Mouse (Mus musculus): ENCODE measurements around the gene Map2k5. TPM values are rescaled to one million over a fixed set of nuclear protein-coding genes. Genes with fewer than 3 reads are reported as not detected.
A peak's percentile ranks its signal among the peaks of the same experiment; 100 is the strongest.

Gene Map2k5
- total and polyA plus RNA-seq, 2 experiments from 2014 or later, result 19.6 to 33.1 TPM

DNA sequence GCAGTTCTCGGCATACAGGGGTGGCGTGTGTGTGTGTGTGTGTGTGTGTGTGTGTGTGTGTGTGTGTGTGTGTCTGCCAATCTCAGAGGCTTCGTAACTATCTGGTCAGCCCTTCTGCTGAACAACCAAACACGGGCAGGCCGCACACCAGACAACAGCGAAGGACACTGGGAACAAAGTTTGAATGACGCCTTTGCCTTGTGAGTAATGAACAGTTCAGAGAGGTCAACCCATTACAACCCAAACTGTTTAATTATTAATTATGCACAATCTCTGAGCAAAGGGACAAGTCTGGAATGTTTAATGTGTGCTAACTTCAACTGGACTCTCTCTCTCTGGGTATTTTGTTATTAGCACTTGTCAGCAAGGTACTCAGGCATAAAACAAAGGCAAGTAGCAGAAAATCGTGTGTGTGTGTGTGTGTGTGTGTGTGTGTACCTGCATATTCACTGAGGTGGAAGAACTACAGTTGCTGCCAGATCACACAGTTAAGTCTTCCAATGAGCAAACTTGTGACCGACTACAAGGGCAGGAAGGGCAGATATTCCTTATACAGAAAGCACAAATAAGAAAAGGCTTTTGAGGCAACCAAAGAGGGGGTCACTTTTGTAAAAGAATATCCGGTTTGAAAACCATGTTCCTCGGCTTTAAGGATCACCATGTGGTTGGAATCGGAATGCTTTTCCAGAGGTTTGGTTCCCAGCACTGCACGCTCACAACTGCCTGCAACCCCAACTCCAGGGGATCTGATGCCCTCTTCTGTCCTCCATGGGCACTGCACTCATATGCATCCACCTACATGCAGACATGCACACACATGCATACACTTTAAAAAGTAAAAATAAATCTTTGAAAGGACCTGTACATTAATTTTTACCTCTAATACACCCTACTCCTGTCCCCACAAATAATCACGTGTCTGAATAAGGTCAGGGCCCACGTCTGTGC lies 176.1 kb downstream of the Map2k5 start:
- H3K4me1 ChIP-seq (ENCODE audit: insufficient read depth, low read length), result no peaks in the 10 kb centered on the region
- H3K4me3 ChIP-seq (ENCODE audit: low read length), result no peak overlapping the region
- no peaks in the 10 kb centered on the region for H3K9me3 ChIP-seq (ENCODE audit: low read length)
- TF ChIP-seq CTCF (IDR thresholded peaks at IDR 0.05; ENCODE audit: low read depth), result 0 out of 2 replicates have a peak, but pooled peaks have one; percentile 6
- WGBS, result 85% methylated on average over 15 of the region's 15 CpGs
- DNase-seq (ENCODE audit: low spot score) (no peak), ATAC-seq (no peak)
- H3K9ac ChIP-seq (replicated peaks; ENCODE audit: low read length), result no peak overlapping the region
- no peaks in the 10 kb centered on the region for H3K27me3 ChIP-seq (ENCODE audit: insufficient read depth, low read length)
- H3K27ac ChIP-seq, result no peak overlapping the region
- H3K4me2 ChIP-seq (ENCODE audit: low read depth, low read length), result no peak overlapping the region
- H3K36me3 ChIP-seq (ENCODE audit: insufficient read depth, low read length), result no peaks in the 10 kb centered on the region

DNA sequence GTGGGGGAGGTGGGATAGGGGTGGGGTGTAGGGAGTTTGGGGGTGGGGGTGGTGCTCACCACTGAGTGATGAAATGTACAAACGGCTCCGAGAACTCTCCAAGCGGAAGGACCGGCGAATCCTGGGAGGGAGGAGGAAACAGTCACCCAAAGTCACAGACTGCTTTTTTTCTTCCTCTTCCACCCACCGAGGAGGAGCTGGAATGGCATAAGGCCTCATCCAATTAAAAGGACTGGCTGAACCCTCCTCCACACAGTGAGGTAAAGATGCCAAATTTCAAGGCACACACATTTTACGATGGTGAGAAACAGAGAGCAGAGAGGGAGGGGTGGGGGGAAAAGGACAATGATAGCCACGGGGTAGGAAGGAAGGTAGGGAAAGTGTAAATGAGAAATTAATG lies 180.4 kb downstream of the Map2k5 start:
- 0 out of 2 replicates have a peak overlapping the region, but pooled peaks have one; percentile 11 for H3K4me2 ChIP-seq (ENCODE audit: low read depth, low read length)
- DNase-seq (ENCODE audit: low spot score), result no peak

DNA sequence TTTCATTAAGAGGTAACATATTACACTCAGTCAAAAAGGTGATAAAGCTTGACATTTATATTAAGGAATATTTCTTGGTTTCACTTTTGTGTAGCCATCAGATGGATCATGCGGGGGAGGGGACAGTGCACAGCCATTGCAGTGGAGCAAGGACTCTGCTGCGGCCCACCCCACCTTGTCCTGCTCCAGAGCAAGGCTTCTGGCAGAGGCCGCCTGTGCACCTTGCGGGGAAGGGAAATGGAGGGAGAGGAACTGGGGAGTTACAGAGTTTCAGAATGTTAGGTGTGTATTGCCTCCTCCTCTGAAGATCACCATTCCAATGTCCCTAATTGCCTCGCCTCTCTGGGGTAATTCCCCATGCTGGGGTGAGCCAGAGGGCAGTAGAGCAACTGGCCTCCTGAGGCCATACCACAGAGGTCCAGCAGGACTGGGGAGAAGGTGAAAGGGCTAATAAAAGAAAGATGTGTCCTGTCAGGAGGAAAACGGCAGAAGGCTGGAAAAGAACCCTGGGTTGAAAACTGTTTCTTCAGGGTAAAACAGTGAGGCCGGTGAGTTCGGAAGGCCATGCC lies 181.5 kb downstream of the Map2k5 start:
- 67% methylated on average over 8 of the region's 8 CpGs for WGBS
- Histone ChIP-seq H3K4me2 (ENCODE audit: low read depth, low read length) (no peak overlapping the region), H3K36me3 (ENCODE audit: insufficient read depth, low read length) (no peaks in the 10 kb centered on the region), H3K4me1 (ENCODE audit: insufficient read depth, low read length) (no peaks in the 10 kb centered on the region), H3K9me3 (ENCODE audit: low read length) (no peaks in the 10 kb centered on the region), H3K27me3 (ENCODE audit: insufficient read depth, low read length) (no peaks in the 10 kb centered on the region), H3K9ac (replicated peaks; ENCODE audit: low read length) (no peak overlapping the region), H3K4me3 (ENCODE audit: low read length) (no peak overlapping the region), H3K27ac (no peak overlapping the region)
- no peak for TF ChIP-seq CTCF (IDR thresholded peaks at IDR 0.05; ENCODE audit: low read depth)
- no peak for DNase-seq (ENCODE audit: low spot score)
- ATAC-seq, result no peak

More for the DNA sequence above, 180.4 kb downstream of the Map2k5 start:
- no peak overlapping the region for H3K9ac ChIP-seq (replicated peaks; ENCODE audit: low read length)
- no peak overlapping the region for H3K4me3 ChIP-seq (ENCODE audit: low read length)
- H3K36me3 ChIP-seq (ENCODE audit: insufficient read depth, low read length), result no peaks in the 10 kb centered on the region
- H3K27ac ChIP-seq, result no peak overlapping the region
- H3K4me1 ChIP-seq (ENCODE audit: insufficient read depth, low read length), result no peaks in the 10 kb centered on the region
- ATAC-seq, result no peak; the same call in 1 of the 2 replicates
- TF ChIP-seq CTCF (IDR thresholded peaks at IDR 0.05; ENCODE audit: low read depth), result no peak
- no peaks in the 10 kb centered on the region for H3K9me3 ChIP-seq (ENCODE audit: low read length)
- WGBS, result 10% methylated on average over 8 of the region's 8 CpGs
- H3K27me3 ChIP-seq (ENCODE audit: insufficient read depth, low read length), result no peaks in the 10 kb centered on the region

DNA sequence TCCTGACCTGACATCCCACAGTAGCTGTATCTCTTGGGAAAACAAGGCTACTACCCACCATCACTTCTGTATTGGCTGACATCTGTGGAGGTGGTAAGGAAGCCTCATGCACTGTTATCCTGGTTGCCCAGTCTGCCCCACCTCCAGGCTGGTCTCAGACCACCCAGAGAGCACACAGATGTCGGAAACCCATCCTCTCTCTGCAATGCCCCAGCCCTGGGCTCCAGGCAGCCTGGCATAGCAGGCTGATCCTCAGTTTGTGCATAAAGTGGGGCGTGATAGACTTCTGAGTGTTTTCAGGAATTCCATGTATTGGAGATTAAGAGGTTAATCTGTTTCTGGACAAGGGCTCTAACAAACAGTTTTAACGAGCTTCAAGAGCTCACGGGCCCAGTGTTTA lies 182.2 kb downstream of the Map2k5 start:
- WGBS, result 41% methylated on average over 4 of the region's 4 CpGs
- no peaks in the 10 kb centered on the region for H3K4me1 ChIP-seq (ENCODE audit: insufficient read depth, low read length)
- H3K36me3 ChIP-seq (ENCODE audit: insufficient read depth, low read length), result no peaks in the 10 kb centered on the region
- H3K9ac ChIP-seq (replicated peaks; ENCODE audit: low read length), result no peak overlapping the region
- DNase-seq (ENCODE audit: low spot score) (no peak), ATAC-seq (no peak)
- H3K9me3 ChIP-seq (ENCODE audit: low read length), result no peaks in the 10 kb centered on the region
- H3K27me3 ChIP-seq (ENCODE audit: insufficient read depth, low read length), result no peaks in the 10 kb centered on the region
- TF ChIP-seq CTCF (IDR thresholded peaks at IDR 0.05; ENCODE audit: low read depth), result no peak
- H3K27ac ChIP-seq, result no peak overlapping the region
- H3K4me2 ChIP-seq (ENCODE audit: low read depth, low read length), result no peak overlapping the region
- no peak overlapping the region for H3K4me3 ChIP-seq (ENCODE audit: low read length)

DNA sequence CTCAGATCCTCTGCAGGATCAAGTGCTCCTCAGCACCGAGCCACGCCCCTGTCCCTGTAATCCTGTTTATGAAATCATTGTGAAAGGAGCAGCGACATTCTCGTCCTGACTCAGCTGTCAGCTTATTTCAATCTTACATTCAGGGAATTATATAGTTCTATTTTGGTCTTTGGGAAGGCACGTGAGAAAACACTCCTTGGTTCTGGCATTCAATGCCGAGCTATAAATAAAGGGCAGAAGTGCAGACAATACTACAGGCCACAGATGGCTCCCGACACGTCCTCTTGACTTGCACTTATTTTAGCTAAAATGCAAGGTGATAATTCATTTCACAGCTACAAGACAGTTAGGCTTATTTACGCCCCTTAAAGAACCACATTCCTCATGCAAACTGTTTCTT lies 182.9 kb downstream of the Map2k5 start:
- no peak overlapping the region for H3K4me2 ChIP-seq (ENCODE audit: low read depth, low read length)
- no peaks in the 10 kb centered on the region for H3K9me3 ChIP-seq (ENCODE audit: low read length)
- no peaks in the 10 kb centered on the region for H3K27me3 ChIP-seq (ENCODE audit: insufficient read depth, low read length)
- H3K4me1 ChIP-seq (ENCODE audit: insufficient read depth, low read length), result no peaks in the 10 kb centered on the region
- no peak for TF ChIP-seq CTCF (IDR thresholded peaks at IDR 0.05; ENCODE audit: low read depth)
- no peak overlapping the region for H3K4me3 ChIP-seq (ENCODE audit: low read length)
- no peaks in the 10 kb centered on the region for H3K36me3 ChIP-seq (ENCODE audit: insufficient read depth, low read length)
- 77% methylated on average over 9 of the region's 9 CpGs for WGBS
- no peak overlapping the region for H3K9ac ChIP-seq (replicated peaks; ENCODE audit: low read length)
- no peak for DNase-seq (ENCODE audit: low spot score)
- ATAC-seq, result no peak
- no peak overlapping the region for H3K27ac ChIP-seq

DNA sequence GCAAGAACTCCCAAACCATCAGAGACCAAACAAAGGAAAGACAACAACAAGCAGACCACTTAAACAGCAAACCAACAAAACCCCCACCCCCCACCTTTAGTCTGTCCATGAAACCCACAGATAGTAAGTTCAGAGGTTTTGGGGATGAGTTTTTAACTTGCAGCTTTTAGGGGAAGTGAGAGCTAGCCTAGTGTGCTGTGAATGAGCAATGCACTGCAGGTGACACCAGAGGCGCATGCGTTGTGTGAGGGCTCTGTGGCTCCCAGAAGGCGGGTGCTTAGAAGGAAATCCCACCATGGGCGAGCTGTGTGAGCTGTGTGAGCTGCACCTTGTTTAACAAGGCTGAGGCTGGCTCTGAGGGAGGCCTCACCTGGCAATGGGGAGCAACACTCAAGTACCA lies 184.9 kb downstream of the Map2k5 start:
- Histone ChIP-seq H3K27me3 (ENCODE audit: insufficient read depth, low read length) (no peaks in the 10 kb centered on the region), H3K27ac (no peak overlapping the region), H3K4me2 (ENCODE audit: low read depth, low read length) (no peak overlapping the region), H3K4me3 (ENCODE audit: low read length) (no peak overlapping the region), H3K9me3 (ENCODE audit: low read length) (no peaks in the 10 kb centered on the region), H3K36me3 (ENCODE audit: insufficient read depth, low read length) (no peaks in the 10 kb centered on the region), H3K9ac (replicated peaks; ENCODE audit: low read length) (no peak overlapping the region), H3K4me1 (ENCODE audit: insufficient read depth, low read length) (no peaks in the 10 kb centered on the region)
- WGBS, result 58% methylated on average over 4 of the region's 4 CpGs
- TF ChIP-seq CTCF (IDR thresholded peaks at IDR 0.05; ENCODE audit: low read depth), result no peak
- DNase-seq (ENCODE audit: low spot score) (no peak), ATAC-seq (no peak)

DNA sequence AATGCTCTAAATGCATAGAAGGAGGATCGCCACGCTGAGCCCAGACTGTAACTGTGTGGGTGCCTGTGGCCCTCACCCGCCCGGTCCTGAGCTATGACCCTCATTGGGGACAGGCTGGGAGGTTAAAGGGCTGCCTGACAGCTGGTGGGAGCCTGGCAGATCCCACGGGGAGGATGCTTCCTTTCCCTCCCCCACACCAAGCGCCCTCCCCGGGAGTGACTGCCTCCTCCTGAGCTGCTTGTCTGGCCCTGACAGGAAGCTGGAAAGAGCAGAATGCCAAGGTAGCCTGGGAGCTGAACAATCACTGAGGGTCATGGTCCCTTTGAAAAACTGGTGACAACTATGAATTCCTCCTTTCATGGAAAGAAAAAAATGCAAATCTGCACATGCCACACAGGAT lies 190.4 kb downstream of the Map2k5 start:
- no peak for ATAC-seq
- Histone ChIP-seq H3K9ac (replicated peaks; ENCODE audit: low read length) (no peak overlapping the region), H3K36me3 (ENCODE audit: insufficient read depth, low read length) (no peaks in the 10 kb centered on the region), H3K4me2 (ENCODE audit: low read depth, low read length) (no peak overlapping the region), H3K27ac (no peak overlapping the region), H3K4me3 (ENCODE audit: low read length) (no peak overlapping the region), H3K27me3 (ENCODE audit: insufficient read depth, low read length) (no peaks in the 10 kb centered on the region), H3K4me1 (ENCODE audit: insufficient read depth, low read length) (no peaks in the 10 kb centered on the region), H3K9me3 (ENCODE audit: low read length) (no peaks in the 10 kb centered on the region)
- no peak for DNase-seq (ENCODE audit: low spot score)
- 21% methylated on average over 7 of the region's 7 CpGs for WGBS
- no peak for TF ChIP-seq CTCF (IDR thresholded peaks at IDR 0.05; ENCODE audit: low read depth)

Measured in hindbrain, postnatal 0 days (tissue).